Mouse (Mus musculus): ENCODE data around the gene Fam166a. TPM values are rescaled to one million over a fixed set of nuclear protein-coding genes. Genes with fewer than 3 reads are reported as not detected.

Fam166a gene
- total RNA-seq, 2 experiments from 2014 or later = not detected

- no peak for DNase-seq (ENCODE audit: low spot score in 2 of 2)
Observed at GRCm38 (mm10) chr2:25267241-25267640, 48.7 kb downstream of the Fam166a start.

- no peak for DNase-seq (ENCODE audit: low spot score in 2 of 2)
Observed at GRCm38 (mm10) chr2:25267746-25268309, 49.3 kb downstream of the Fam166a start.

Other genes starting within 250 kb of the Fam166a start
- 10 to 100 TPM; 84.9 to 94.6 TPM for gene Mrpl41, start 243.6 kb upstream of the Fam166a start, total RNA-seq (2021)
- gene Pnpla7, start 242.7 kb upstream of the Fam166a start, total RNA-seq (2021) = 10 to 100 TPM; 12.9 to 14.2 TPM
- 100 to 1,000 TPM; 793 to 858 TPM for gene Nsmf, start 164.4 kb upstream of the Fam166a start, total RNA-seq (2021)
- gene Entpd8, start 138.4 kb upstream of the Fam166a start, total RNA-seq (2021) = not detected
- not detected for gene Noxa1, start 123.6 kb upstream of the Fam166a start, total RNA-seq (2021)
- gene Nrarp, start 38.0 kb upstream of the Fam166a start, total RNA-seq (2021) = 10 to 100 TPM; 43.0 to 50.3 TPM
- gene Tor4a, start 21.9 kb upstream of the Fam166a start, total RNA-seq (2021) = 1 to 10 TPM; 1.8 to 2.4 TPM
- gene Nelfb, start 7.3 kb upstream of the Fam166a start, total RNA-seq (2021) = 10 to 100 TPM; 50.6 to 59.3 TPM
- not detected for gene Stpg3, start 4.1 kb upstream of the Fam166a start, total RNA-seq (2021)
- gene Tubb4b, start 6.0 kb downstream of the Fam166a start, total RNA-seq (2021) = 100 to 1,000 TPM; 394 to 449 TPM
- not detected for gene Slc34a3, start 15.6 kb downstream of the Fam166a start, total RNA-seq (2021)
- gene Rnf224, start 18.0 kb downstream of the Fam166a start, total RNA-seq (2021) = not detected
- 100 to 1,000 TPM; 212 to 216 TPM for gene Rnf208, start 23.5 kb downstream of the Fam166a start, total RNA-seq (2021)
- gene Cysrt1, start 23.7 kb downstream of the Fam166a start, total RNA-seq (2021) = not detected
- 1 to 10 TPM in 1 of 2 experiments, under 1 TPM in 1; 0.45 to 4.0 TPM for gene AL732309.1, start 28.1 kb downstream of the Fam166a start, total RNA-seq (2021)
- 10 to 100 TPM; 35.6 to 39.1 TPM for gene Tmem203, start 36.7 kb downstream of the Fam166a start, total RNA-seq (2021)
- 10 to 100 TPM; 13.9 to 14.0 TPM for gene Tprn, start 43.9 kb downstream of the Fam166a start, total RNA-seq (2021)
- gene Ssna1, start 53.7 kb downstream of the Fam166a start, total RNA-seq (2021) = 10 to 100 TPM; 77.2 to 83.4 TPM
- 10 to 100 TPM; 82.8 to 85.3 TPM for gene Anapc2, start 53.7 kb downstream of the Fam166a start, total RNA-seq (2021)
- gene Tmem210, start 69.4 kb downstream of the Fam166a start, total RNA-seq (2021) = not detected
- not detected for gene Lrrc26, start 71.2 kb downstream of the Fam166a start, total RNA-seq (2021)
- 100 to 1,000 TPM; 345 to 348 TPM for gene Grin1, start 100.4 kb downstream of the Fam166a start, total RNA-seq (2021)
- gene Man1b1, start 113.6 kb downstream of the Fam166a start, total RNA-seq (2021) = 10 to 100 TPM; 51.3 to 59.8 TPM
- gene Dpp7, start 137.6 kb downstream of the Fam166a start, total RNA-seq (2021) = 10 to 100 TPM; 21.2 to 28.0 TPM
- gene Uap1l1, start 146.9 kb downstream of the Fam166a start, total RNA-seq (2021) = 10 to 100 TPM; 11.2 to 11.5 TPM
- 10 to 100 TPM; 16.0 to 18.3 TPM for gene Sapcd2, start 153.6 kb downstream of the Fam166a start, total RNA-seq (2021)
- 10 to 100 TPM; 26.1 to 26.6 TPM for gene Entpd2, start 177.1 kb downstream of the Fam166a start, total RNA-seq (2021)
- gene Npdc1, start 180.6 kb downstream of the Fam166a start, total RNA-seq (2021) = 100 to 1,000 TPM; 416 to 446 TPM
- gene Fut7, start 204.5 kb downstream of the Fam166a start, total RNA-seq (2021) = under 1 TPM; 0.33 to 0.78 TPM
- gene Abca2, start 210.0 kb downstream of the Fam166a start, total RNA-seq (2021) = 100 to 1,000 TPM; 107 to 118 TPM
- gene Clic3, start 238.1 kb downstream of the Fam166a start, total RNA-seq (2021) = under 1 TPM in 1 of 2 experiments, not detected in 1; 0.60 TPM
- 10 to 100 TPM; 56.1 to 68.6 TPM for gene Paxx, start 242.3 kb downstream of the Fam166a start, total RNA-seq (2021)

Measured in layer of hippocampus, postnatal 10 days (tissue).